Mouse (Mus musculus): ENCODE measurements around the gene Snx21. TPM values are rescaled to one million over a fixed set of nuclear protein-coding genes. Genes with fewer than 3 reads are reported as not detected.

Gene Snx21
- total RNA-seq, 2 experiments from 2014 or later = 52.8 to 56.9 TPM

- intact Hi-C loops (cut with DNase I) = no loop called here
Observed at GRCm38 (mm10) chr2:164769258-164770037, 16.2 kb upstream of the Snx21 start, which contains the start of gene Ube2c. Gene Ube2c, plus strand, starts transcription at chr2:164769898.

GRCm38 (mm10) chr2:164770279-164770678 lies 15.3 kb upstream of the Snx21 start:
- DNase-seq = no peak
- intact Hi-C loops (cut with DNase I) = no loop called here

More at GRCm38 (mm10) chr2:164769258-164770037, 16.2 kb upstream of the Snx21 start, which contains the start of gene Ube2c:
- peak; percentile 98 for DNase-seq

- intact Hi-C loops (cut with DNase I) = no loop called here
- no peak for DNase-seq
Observed at GRCm38 (mm10) chr2:164771123-164771522, 14.5 kb upstream of the Snx21 start.

GRCm38 (mm10) chr2:164773229-164773988 lies 12.2 kb upstream of the Snx21 start:
- intact Hi-C loops (cut with DNase I) = no loop called here
- DNase-seq = no peak

- DNase-seq = no peak
Observed at GRCm38 (mm10) chr2:164773989-164774364, 11.6 kb upstream of the Snx21 start.

GRCm38 (mm10) chr2:164776130-164776529 lies 9.5 kb upstream of the Snx21 start:
- intact Hi-C loops (cut with DNase I) = no loop called here
- DNase-seq = no peak

More at GRCm38 (mm10) chr2:164773989-164774364, 11.6 kb upstream of the Snx21 start:
- intact Hi-C loops (cut with DNase I) = no loop called here

- DNase-seq = no peak
- intact Hi-C loops (cut with DNase I) = no loop called here
Observed at GRCm38 (mm10) chr2:164776801-164777200, 8.8 kb upstream of the Snx21 start.

GRCm38 (mm10) chr2:164777246-164778014 lies 8.2 kb upstream of the Snx21 start:
- no peak for DNase-seq
- intact Hi-C loops (cut with DNase I) = no loop called here

- intact Hi-C loops (cut with DNase I) = no loop called here
- no peak for DNase-seq
Observed at GRCm38 (mm10) chr2:164778015-164778287, 7.7 kb upstream of the Snx21 start.

GRCm38 (mm10) chr2:164778809-164779208 lies 6.8 kb upstream of the Snx21 start:
- DNase-seq = no peak
- intact Hi-C loops (cut with DNase I) = no loop called here

GRCm38 (mm10) chr2:164779481-164780086 lies 6.0 kb upstream of the Snx21 start, which contains the start of gene Tnnc2:
Gene Tnnc2, minus strand, starts transcription at chr2:164779967.
- intact Hi-C loops (cut with DNase I) = no loop called here
- DNase-seq = no peak

GRCm38 (mm10) chr2:164781876-164782275 lies 3.7 kb upstream of the Snx21 start:
- intact Hi-C loops (cut with DNase I) = no loop called here
- DNase-seq = no peak

GRCm38 (mm10) chr2:164783926-164784581 lies 1.6 kb upstream of the Snx21 start:
- no peak for DNase-seq
- intact Hi-C loops (cut with DNase I) = no loop called here

GRCm38 (mm10) chr2:164784869-164785420 lies 678 bp upstream of the Snx21 start:
- DNase-seq = no peak
- intact Hi-C loops (cut with DNase I) = no loop called here

GRCm38 (mm10) chr2:164786388-164786885 lies 814 bp downstream of the Snx21 start:
- intact Hi-C loops (cut with DNase I) = no loop called here

GRCm38 (mm10) chr2:164787032-164787431 lies 1.4 kb downstream of the Snx21 start:
- DNase-seq = no peak
- intact Hi-C loops (cut with DNase I) = no loop called here

More at GRCm38 (mm10) chr2:164786388-164786885, 814 bp downstream of the Snx21 start:
- no peak for DNase-seq

- no peak for DNase-seq
- intact Hi-C loops (cut with DNase I) = no loop called here
Observed at GRCm38 (mm10) chr2:164787779-164788178, 2.2 kb downstream of the Snx21 start.

- intact Hi-C loops (cut with DNase I) = no loop called here
- no peak for DNase-seq
Observed at GRCm38 (mm10) chr2:164788411-164788810, 2.8 kb downstream of the Snx21 start.

- intact Hi-C loops (cut with DNase I) = no loop called here
- no peak for DNase-seq
Observed at GRCm38 (mm10) chr2:164790451-164790850, 4.8 kb downstream of the Snx21 start.

GRCm38 (mm10) chr2:164791841-164792261 lies 6.2 kb downstream of the Snx21 start:
- intact Hi-C loops (cut with DNase I) = no loop called here
- DNase-seq = peak; percentile 45

Data from left cerebral cortex, postnatal 4 days (tissue).